Mouse (Mus musculus): ENCODE data around the gene Cenpv. TPM values are rescaled to one million over a fixed set of nuclear protein-coding genes. Genes with fewer than 3 reads are reported as not detected.
"Not testable (repeated sequence)": the region's sequence is repeated elsewhere in the genome, so short reads cannot be mapped to it uniquely, and the experiment has no call there.

The Cenpv gene
- polyA plus RNA-seq, 2 experiments, result 27.0 to 40.5 TPM

GRCm38 (mm10) chr11:62513311-62513710 is 25.8 kb downstream of the Cenpv start:
- 77% methylated on average over 6 of the region's 6 CpGs for WGBS
- no peak for ATAC-seq (ENCODE audit: low FRiP score, low read depth)
- Histone ChIP-seq H3K27ac (replicated peaks; ENCODE audit: low read depth, low read length) (no peak overlapping the region), H3K4me2 (replicated peaks; ENCODE audit: low read depth, low read length, severe bottlenecking) (no peak overlapping the region), H3K4me3 (replicated peaks; ENCODE audit: low read length) (no peak overlapping the region), H3K9ac (ENCODE audit: low read depth, low read length, severe bottlenecking) (no peak overlapping the region), H3K27me3 (ENCODE audit: control insufficient read depth, insufficient read depth, low read length) (no peaks in the 10 kb centered on the region), H3K4me1 (ENCODE audit: control insufficient read depth, insufficient read depth, low read length) (no peaks in the 10 kb centered on the region), H3K9me3 (ENCODE audit: control insufficient read depth, low read length) (no peaks in the 10 kb centered on the region), H3K36me3 (ENCODE audit: control insufficient read depth, insufficient read depth, low read length) (no peaks in the 10 kb centered on the region)
- DNase-seq (ENCODE audit: low spot score), result no peak
- TF ChIP-seq POLR2A (IDR thresholded peaks at IDR 0.05; ENCODE audit: borderline replicate concordance, extremely low read depth, insufficient read depth, insufficient read length), result no peak

- DNase-seq (ENCODE audit: low spot score) (no peak), ATAC-seq (ENCODE audit: low FRiP score, low read depth) (no peak)
- WGBS, result 85% methylated on average over 8 of the region's 8 CpGs
- Histone ChIP-seq H3K9ac (ENCODE audit: low read depth, low read length, severe bottlenecking) (no peak overlapping the region), H3K4me2 (replicated peaks; ENCODE audit: low read depth, low read length, severe bottlenecking) (no peak overlapping the region), H3K4me1 (ENCODE audit: control insufficient read depth, insufficient read depth, low read length) (no peaks in the 10 kb centered on the region), H3K4me3 (replicated peaks; ENCODE audit: low read length) (no peak overlapping the region), H3K27me3 (ENCODE audit: control insufficient read depth, insufficient read depth, low read length) (no peaks in the 10 kb centered on the region), H3K27ac (replicated peaks; ENCODE audit: low read depth, low read length) (no peak overlapping the region), H3K36me3 (ENCODE audit: control insufficient read depth, insufficient read depth, low read length) (no peaks in the 10 kb centered on the region), H3K9me3 (ENCODE audit: control insufficient read depth, low read length) (no peaks in the 10 kb centered on the region)
- no peak for TF ChIP-seq POLR2A (IDR thresholded peaks at IDR 0.05; ENCODE audit: borderline replicate concordance, extremely low read depth, insufficient read depth, insufficient read length)
Observed at GRCm38 (mm10) chr11:62512529-62513080, 26.5 kb downstream of the Cenpv start.

GRCm38 (mm10) chr11:62511444-62512202 is 27.4 kb downstream of the Cenpv start:
- no peaks in the 10 kb centered on the region for H3K36me3 ChIP-seq (ENCODE audit: control insufficient read depth, insufficient read depth, low read length)
- no peaks in the 10 kb centered on the region for H3K9me3 ChIP-seq (ENCODE audit: control insufficient read depth, low read length)
- DNase-seq (ENCODE audit: low spot score), result no peak
- H3K4me1 ChIP-seq (ENCODE audit: control insufficient read depth, insufficient read depth, low read length), result no peaks in the 10 kb centered on the region
- TF ChIP-seq POLR2A (IDR thresholded peaks at IDR 0.05; ENCODE audit: borderline replicate concordance, extremely low read depth, insufficient read depth, insufficient read length), result no peak
- ATAC-seq (ENCODE audit: low FRiP score, low read depth), result no peak
- no peak overlapping the region for H3K4me3 ChIP-seq (replicated peaks; ENCODE audit: low read length)
- H3K27ac ChIP-seq (replicated peaks; ENCODE audit: low read depth, low read length), result no peak overlapping the region
- no peak overlapping the region for H3K9ac ChIP-seq (ENCODE audit: low read depth, low read length, severe bottlenecking)
- no peaks in the 10 kb centered on the region for H3K27me3 ChIP-seq (ENCODE audit: control insufficient read depth, insufficient read depth, low read length)
- WGBS, result 76% methylated on average over 13 of the region's 13 CpGs
- H3K4me2 ChIP-seq (replicated peaks; ENCODE audit: low read depth, low read length, severe bottlenecking), result no peak overlapping the region

- no peak overlapping the region for H3K9ac ChIP-seq (ENCODE audit: low read depth, low read length, severe bottlenecking)
- no peak overlapping the region for H3K27ac ChIP-seq (replicated peaks; ENCODE audit: low read depth, low read length)
- WGBS, result 87% methylated on average over 5 of the region's 5 CpGs
- no peak overlapping the region for H3K4me3 ChIP-seq (replicated peaks; ENCODE audit: low read length)
- H3K4me2 ChIP-seq (replicated peaks; ENCODE audit: low read depth, low read length, severe bottlenecking), result no peak overlapping the region
- no peaks in the 10 kb centered on the region for H3K4me1 ChIP-seq (ENCODE audit: control insufficient read depth, insufficient read depth, low read length)
- H3K27me3 ChIP-seq (ENCODE audit: control insufficient read depth, insufficient read depth, low read length), result no peaks in the 10 kb centered on the region
- DNase-seq (ENCODE audit: low spot score) (no peak), ATAC-seq (ENCODE audit: low FRiP score, low read depth) (no peak)
- H3K36me3 ChIP-seq (ENCODE audit: control insufficient read depth, insufficient read depth, low read length), result no peaks in the 10 kb centered on the region
- no peak for TF ChIP-seq POLR2A (IDR thresholded peaks at IDR 0.05; ENCODE audit: borderline replicate concordance, extremely low read depth, insufficient read depth, insufficient read length)
- no peaks in the 10 kb centered on the region for H3K9me3 ChIP-seq (ENCODE audit: control insufficient read depth, low read length)
Observed at GRCm38 (mm10) chr11:62510956-62511355, 28.1 kb downstream of the Cenpv start.

- H3K27me3 ChIP-seq (ENCODE audit: control insufficient read depth, insufficient read depth, low read length), result no peaks in the 10 kb centered on the region
- DNase-seq (ENCODE audit: low spot score) (no peak), ATAC-seq (ENCODE audit: low FRiP score, low read depth) (no peak)
- H3K36me3 ChIP-seq (ENCODE audit: control insufficient read depth, insufficient read depth, low read length), result peaks cover 2% of the 10 kb centered on the region; the same call in 1 of the 2 replicates
- no peak overlapping the region for H3K4me3 ChIP-seq (replicated peaks; ENCODE audit: low read length)
- TF ChIP-seq POLR2A (IDR thresholded peaks at IDR 0.05; ENCODE audit: borderline replicate concordance, extremely low read depth, insufficient read depth, insufficient read length), result no peak
- H3K4me2 ChIP-seq (replicated peaks; ENCODE audit: low read depth, low read length, severe bottlenecking), result no peak overlapping the region
- H3K4me1 ChIP-seq (ENCODE audit: control insufficient read depth, insufficient read depth, low read length), result no peaks in the 10 kb centered on the region
- H3K9ac ChIP-seq (ENCODE audit: low read depth, low read length, severe bottlenecking), result no peak overlapping the region
- H3K9me3 ChIP-seq (ENCODE audit: control insufficient read depth, low read length), result no peaks in the 10 kb centered on the region
- no peak overlapping the region for H3K27ac ChIP-seq (replicated peaks; ENCODE audit: low read depth, low read length)
- 83% methylated on average over 3 of the region's 3 CpGs for WGBS
Observed at GRCm38 (mm10) chr11:62509571-62509970, 29.5 kb downstream of the Cenpv start.

- not testable (repeated sequence) for DNase-seq (ENCODE audit: low spot score); ATAC-seq (ENCODE audit: low FRiP score, low read depth); H3K27me3 ChIP-seq (ENCODE audit: control insufficient read depth, insufficient read depth, low read length); H3K4me2 ChIP-seq (replicated peaks; ENCODE audit: low read depth, low read length, severe bottlenecking); H3K27ac ChIP-seq (replicated peaks; ENCODE audit: low read depth, low read length); H3K4me1 ChIP-seq (ENCODE audit: control insufficient read depth, insufficient read depth, low read length); H3K36me3 ChIP-seq (ENCODE audit: control insufficient read depth, insufficient read depth, low read length); H3K4me3 ChIP-seq (replicated peaks; ENCODE audit: low read length); H3K9ac ChIP-seq (ENCODE audit: low read depth, low read length, severe bottlenecking); H3K9me3 ChIP-seq (ENCODE audit: control insufficient read depth, low read length)
- 97% methylated on average over 5 of the region's 5 CpGs for WGBS
Observed at GRCm38 (mm10) chr11:62508816-62509215, 30.2 kb downstream of the Cenpv start.

GRCm38 (mm10) chr11:62508365-62508764 is 30.7 kb downstream of the Cenpv start:
- H3K27me3 ChIP-seq (ENCODE audit: control insufficient read depth, insufficient read depth, low read length); ATAC-seq (ENCODE audit: low FRiP score, low read depth); H3K4me2 ChIP-seq (replicated peaks; ENCODE audit: low read depth, low read length, severe bottlenecking); H3K9me3 ChIP-seq (ENCODE audit: control insufficient read depth, low read length); H3K4me3 ChIP-seq (replicated peaks; ENCODE audit: low read length); DNase-seq (ENCODE audit: low spot score); H3K4me1 ChIP-seq (ENCODE audit: control insufficient read depth, insufficient read depth, low read length); H3K36me3 ChIP-seq (ENCODE audit: control insufficient read depth, insufficient read depth, low read length); H3K27ac ChIP-seq (replicated peaks; ENCODE audit: low read depth, low read length); H3K9ac ChIP-seq (ENCODE audit: low read depth, low read length, severe bottlenecking): not testable (repeated sequence)
- whole genome bisulfite sequencing, result 97% methylated on average over 13 of the region's 13 CpGs
